Comparison of ENCODE assay signal across 12 mouse cellular contexts in the genomic region with DNA sequence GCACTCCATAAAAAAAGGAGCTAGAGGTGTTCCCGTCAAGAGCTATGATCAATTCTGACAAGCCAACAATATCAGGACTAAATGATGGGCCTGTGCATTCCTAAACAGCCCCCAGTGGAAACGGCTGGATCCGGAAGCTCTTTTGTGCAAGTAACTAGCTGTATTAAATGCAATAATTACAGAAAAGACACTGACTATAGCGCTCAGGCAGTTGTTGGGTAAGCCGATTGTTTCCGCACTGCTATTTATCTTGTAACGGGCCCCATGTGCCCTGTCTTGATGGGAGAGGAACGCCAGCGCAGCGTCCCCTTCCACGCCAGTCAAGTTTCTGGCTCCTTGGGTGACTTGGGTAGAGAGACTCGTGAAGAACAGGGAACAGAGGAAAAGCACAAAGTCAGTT.
A peak's percentile ranks its signal among the peaks of the same experiment; 100 is the strongest.
DNase-seq lines count a peak whose midpoint lies in the region; ATAC-seq lines count a peak whose summit lies in the region.
"Had no signal": no experiment of that assay in that cellular context is flagged by ENCODE, and none has a peak within 500 bp of the region (broad histone marks: within the 10 kb centered on the region; RNA-seq: fewer than 3 reads in every experiment).

No protein-coding gene starts in this region.

- no peak overlapping the region for H3K4me3 ChIP-seq in intestine, embryonic 14.5 days (ENCODE audit: low read depth, low read length)
- no peak overlapping the region for H3K4me3 ChIP-seq in intestine, embryonic 16.5 days (ENCODE audit: low read length)
- no peak overlapping the region for H3K4me3 ChIP-seq in midbrain, embryonic 16.5 days (ENCODE audit: low read depth, low read length)
- H3K4me3 ChIP-seq: limb, embryonic 13.5 days had no signal

- H3K4me2 ChIP-seq in intestine, embryonic 14.5 days (ENCODE audit: low read length): peak overlapping the region; percentile 7; the same call in 1 of the 2 replicates
- no peak overlapping the region for H3K4me2 ChIP-seq in intestine, embryonic 16.5 days (ENCODE audit: low read depth, low read length)
- H3K4me2 ChIP-seq in midbrain, embryonic 16.5 days (ENCODE audit: low read length): peak overlapping the region; percentile 22; the same call in 1 of the 2 replicates
- H3K4me2 ChIP-seq: limb, embryonic 13.5 days had no signal

- ATAC-seq in intestine, embryonic 14.5 days (replicated peaks; ENCODE audit: low FRiP score, low TSS enrichment, low read depth): no peak
- ATAC-seq in intestine, embryonic 16.5 days: no peak
- peak; percentile 45; the same call in 1 of the 2 replicates for ATAC-seq in common myeloid progenitor, adult 5-6 weeks (replicated peaks; ENCODE audit: low read depth, poor library complexity, severe bottlenecking)
- ATAC-seq in midbrain, embryonic 16.5 days: 0 out of 2 replicates have a peak, but pooled peaks have one; percentile 3

- peaks cover 8% of the 10 kb centered on the region; the same call in 1 of the 2 replicates for H3K4me1 ChIP-seq in intestine, embryonic 14.5 days (replicated peaks; ENCODE audit: control insufficient read depth, insufficient read depth, low read length)
- no peaks in the 10 kb centered on the region for H3K4me1 ChIP-seq in intestine, embryonic 16.5 days (ENCODE audit: control insufficient read depth, insufficient read depth, low read length)
- H3K4me1 ChIP-seq in midbrain, embryonic 16.5 days (ENCODE audit: control insufficient read depth, insufficient read depth, low read length): peaks cover 8% of the 10 kb centered on the region
- H3K4me1 ChIP-seq: limb, embryonic 13.5 days had no signal

- no peaks in the 10 kb centered on the region for H3K9me3 ChIP-seq in intestine, embryonic 14.5 days (ENCODE audit: control insufficient read depth, low read length)
- H3K9me3 ChIP-seq in intestine, embryonic 16.5 days (ENCODE audit: control insufficient read depth, low read length): no peaks in the 10 kb centered on the region
- H3K9me3 ChIP-seq in midbrain, embryonic 16.5 days (replicated peaks; ENCODE audit: control insufficient read depth, low read length, poor library complexity, severe bottlenecking): no peaks in the 10 kb centered on the region
- H3K9me3 ChIP-seq: limb, embryonic 13.5 days had no signal

- no peak overlapping the region for H3K9ac ChIP-seq in intestine, embryonic 14.5 days (ENCODE audit: low read length)
- H3K9ac ChIP-seq in intestine, embryonic 16.5 days (ENCODE audit: low read depth, low read length): no peak overlapping the region
- no peak overlapping the region for H3K9ac ChIP-seq in midbrain, embryonic 16.5 days (ENCODE audit: low read depth, low read length)
- H3K9ac ChIP-seq: limb, embryonic 13.5 days had no signal

- H3K36me3 ChIP-seq in intestine, embryonic 14.5 days (ENCODE audit: control insufficient read depth, insufficient read depth, low read length): no peaks in the 10 kb centered on the region
- H3K36me3 ChIP-seq in intestine, embryonic 16.5 days (ENCODE audit: control insufficient read depth, insufficient read depth, low read length): no peaks in the 10 kb centered on the region
- no peaks in the 10 kb centered on the region for H3K36me3 ChIP-seq in midbrain, embryonic 16.5 days (ENCODE audit: control insufficient read depth, insufficient read depth, low read length)
- H3K36me3 ChIP-seq: limb, embryonic 13.5 days had no signal

- 31% methylated on average over 12 of the region's 12 CpGs for WGBS in intestine, embryonic 14.5 days
- WGBS in intestine, embryonic 16.5 days: 40% methylated on average over 12 of the region's 12 CpGs
- WGBS in midbrain, embryonic 16.5 days: 35% methylated on average over 12 of the region's 12 CpGs

- intact Hi-C loops in left cerebral cortex, postnatal 36 days (cut with DNase I): no loop called here

- H3K27me3 ChIP-seq in intestine, embryonic 14.5 days (replicated peaks; ENCODE audit: control insufficient read depth, insufficient read depth, low read length): no peaks in the 10 kb centered on the region
- no peaks in the 10 kb centered on the region for H3K27me3 ChIP-seq in intestine, embryonic 16.5 days (replicated peaks; ENCODE audit: control insufficient read depth, insufficient read depth, low read length)
- H3K27me3 ChIP-seq in midbrain, embryonic 16.5 days (ENCODE audit: control insufficient read depth, insufficient read depth, low read depth, low read length): no peaks in the 10 kb centered on the region
- H3K27me3 ChIP-seq: limb, embryonic 13.5 days had no signal

- no peak for DNase-seq in intestine, embryonic 14.5 days (ENCODE audit: low spot score)
- DNase-seq in forelimb bud, embryonic 11.5 days (ENCODE audit: low read depth, low spot score): peak; percentile 9
- DNase-seq in left cerebral cortex, postnatal 36 days (ENCODE audit: low spot score in 2 of 2): no peak
- DNase-seq in frontal cortex, postnatal 10 days (ENCODE audit: low spot score in 2 of 2): no peak
- DNase-seq: heart, adult 18-20 months; heart, postnatal 14 days; kidney, adult 9 months had no signal

- H3K27ac ChIP-seq in intestine, embryonic 14.5 days (ENCODE audit: low read depth): no peak overlapping the region
- no peak overlapping the region for H3K27ac ChIP-seq in intestine, embryonic 16.5 days (ENCODE audit: low read length)
- H3K27ac ChIP-seq in midbrain, embryonic 16.5 days (ENCODE audit: low read length): no peak overlapping the region
- H3K27ac ChIP-seq: limb, embryonic 13.5 days; stomach, postnatal 0 days had no signal

Comparison
In these comparisons a context has a peak if more than half of its experiments do, and no peak if none do; other contexts are left out.
1. ATAC-seq: peak in common myeloid progenitor, adult 5-6 weeks (single experiment) and midbrain, embryonic 16.5 days (single experiment); none in intestine, embryonic 14.5 days (single experiment) and intestine, embryonic 16.5 days (single experiment).